Mouse (Mus musculus) olfactory bulb, adult 2 months (tissue): ENCODE measurements at regions not wholly inside any gene's neighbourhood (a gene's known extent, or its start where the extent isn't known, plus 50 kb on each side); places are given as distances from the start of the nearest gene placed in this dataset.

ENCODE experiments used
- CTCF ChIP-seq: fragments of 200-500 bp; IDR thresholded peaks from 2 replicates; pipeline ENCODE4 v1.5.1; 2012; ENCODE audit warnings: low read depth, mild to moderate bottlenecking, low read length, moderate library complexity; ENCODE audit not compliant: insufficient read depth
- POLR2A ChIP-seq: fragments of 200-500 bp; IDR thresholded peaks from 2 replicates; pipeline ENCODE4 v1.6.1; 2012; ENCODE audit warnings: mild to moderate bottlenecking, low read depth, low read length, moderate library complexity; ENCODE audit not compliant: insufficient read depth

DNA sequence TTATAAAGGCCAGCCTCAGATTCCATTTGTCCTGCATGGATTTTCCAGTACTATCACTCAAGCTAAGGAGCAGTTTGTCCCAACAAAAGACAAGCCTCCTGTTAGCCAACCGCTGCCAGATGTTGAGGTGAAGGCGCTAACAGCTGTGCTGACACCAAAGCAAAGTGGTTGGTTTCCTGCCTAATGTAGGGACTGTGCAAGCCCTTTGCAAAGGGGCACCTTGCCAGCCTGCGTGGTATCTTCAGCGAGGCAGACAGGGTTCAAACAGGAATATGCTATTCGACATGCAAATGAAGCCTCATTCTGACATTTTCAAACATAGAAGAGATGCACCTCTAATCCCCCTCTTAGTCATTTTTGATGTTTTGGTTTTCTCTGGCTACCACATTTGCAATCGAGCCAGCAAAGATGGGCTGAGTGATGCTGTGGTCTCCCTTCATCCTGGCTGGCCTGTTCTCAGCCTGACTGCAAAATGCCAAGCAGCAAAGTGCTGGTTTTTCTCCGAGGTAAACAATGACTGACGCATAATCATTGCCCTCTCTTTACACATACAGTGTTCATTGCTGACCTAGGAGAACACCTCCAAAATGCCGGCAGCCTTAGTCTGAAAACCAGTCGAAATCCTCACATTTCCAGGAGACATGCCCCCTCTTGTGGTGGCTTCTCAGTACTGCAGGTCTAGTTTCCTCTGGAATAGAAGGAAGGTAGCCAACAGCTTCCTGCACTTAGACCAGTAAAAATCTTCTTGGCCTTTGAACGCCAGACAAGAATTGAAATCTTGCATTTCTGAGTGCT lies 84.3 kb upstream of the Tank start:
- TF ChIP-seq CTCF (no peak), POLR2A (no peak)
